Mouse (Mus musculus) liver, embryonic 14.5 days (tissue): ENCODE measurements around the gene Tpm1.

Source experiments
- CTCF ChIP-seq: IDR thresholded peaks from 2 replicates; pipeline ENCODE4 v1.5.1; 2016; ENCODE audit warnings: antibody characterized with exemption, low read depth, control low read depth
- EP300 ChIP-seq: IDR thresholded peaks from 2 replicates; pipeline ENCODE4 v1.6.1; 2016; ENCODE audit warnings: antibody characterized with exemption, low read depth

DNA sequence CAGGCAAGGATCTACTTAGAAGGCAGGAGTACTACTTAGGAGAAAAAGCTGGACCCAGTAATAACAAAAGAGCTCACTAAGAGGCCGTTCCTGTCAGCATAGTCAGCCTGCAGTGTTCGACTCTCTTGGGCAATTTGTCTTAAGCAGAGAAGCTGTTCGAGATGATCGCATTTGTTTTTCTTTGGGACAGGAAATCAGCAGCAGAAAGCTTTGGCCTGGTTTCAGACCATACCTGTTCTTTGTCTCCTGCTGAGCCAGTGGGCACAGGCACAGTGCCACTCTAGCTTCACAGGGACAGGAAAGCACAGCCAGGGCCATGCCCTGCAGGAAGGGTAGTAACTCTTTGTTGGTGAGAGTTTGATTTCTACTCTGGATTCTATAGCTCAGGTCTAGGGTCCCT, 42.8 kb downstream of the Tpm1 start:
- no peak for TF ChIP-seq CTCF
- TF ChIP-seq EP300: no peak
